Mouse (Mus musculus): ENCODE measurements around the gene Zar1l. TPM values are rescaled to one million over a fixed set of nuclear protein-coding genes. Genes with fewer than 3 reads are reported as not detected.

Zar1l gene
- polyA plus RNA-seq, 1 experiment from 2014 or later, result not detected

GRCm38 (mm10) chr5:150543184-150543583, 25.2 kb upstream of the Zar1l start:
- Histone ChIP-seq H3K4me2 (no peak overlapping the region), H3K36me3 (ENCODE audit: control insufficient read depth, insufficient read depth, low read length) (peaks cover 12% of the 10 kb centered on the region), H3K9ac (ENCODE audit: low read depth, low read length) (no peak overlapping the region), H3K4me3 (ENCODE audit: low read depth, low read length) (no peak overlapping the region), H3K27me3 (replicated peaks; ENCODE audit: control insufficient read depth, insufficient read depth, low read length) (no peaks in the 10 kb centered on the region), H3K9me3 (ENCODE audit: control insufficient read depth, low read length) (no peaks in the 10 kb centered on the region), H3K27ac (ENCODE audit: low read depth, low read length) (no peak overlapping the region), H3K4me1 (replicated peaks; ENCODE audit: control insufficient read depth, insufficient read depth, low read length) (no peaks in the 10 kb centered on the region)
- 89% methylated on average over 2 of the region's 2 CpGs for WGBS
- DNase-seq (ENCODE audit: low spot score) (no peak), ATAC-seq (replicated peaks; ENCODE audit: low FRiP score) (no peak)

- peaks cover 26% of the 10 kb centered on the region for H3K36me3 ChIP-seq (ENCODE audit: control insufficient read depth, insufficient read depth, low read length)
- 98% methylated on average over 1 of the region's 1 CpGs for WGBS
- no peak overlapping the region for H3K27ac ChIP-seq (ENCODE audit: low read depth, low read length)
- no peaks in the 10 kb centered on the region for H3K27me3 ChIP-seq (replicated peaks; ENCODE audit: control insufficient read depth, insufficient read depth, low read length)
- H3K4me1 ChIP-seq (replicated peaks; ENCODE audit: control insufficient read depth, insufficient read depth, low read length), result no peaks in the 10 kb centered on the region
- H3K4me3 ChIP-seq (ENCODE audit: low read depth, low read length), result no peak overlapping the region
- ATAC-seq (replicated peaks; ENCODE audit: low FRiP score) (no peak), DNase-seq (ENCODE audit: low spot score) (no peak)
- no peaks in the 10 kb centered on the region for H3K9me3 ChIP-seq (ENCODE audit: control insufficient read depth, low read length)
- no peak overlapping the region for H3K9ac ChIP-seq (ENCODE audit: low read depth, low read length)
- no peak overlapping the region for H3K4me2 ChIP-seq
These were observed 23.3 kb upstream of the Zar1l start for GRCm38 (mm10) chr5:150541302-150541701.

- H3K27ac ChIP-seq (ENCODE audit: low read depth, low read length), result no peak overlapping the region
- H3K27me3 ChIP-seq (replicated peaks; ENCODE audit: control insufficient read depth, insufficient read depth, low read length), result no peaks in the 10 kb centered on the region
- H3K4me2 ChIP-seq, result no peak overlapping the region
- WGBS, result 83% methylated on average over 2 of the region's 2 CpGs
- H3K4me1 ChIP-seq (replicated peaks; ENCODE audit: control insufficient read depth, insufficient read depth, low read length), result peaks cover 5% of the 10 kb centered on the region
- ATAC-seq (replicated peaks; ENCODE audit: low FRiP score) (no peak), DNase-seq (ENCODE audit: low spot score) (no peak)
- no peak overlapping the region for H3K9ac ChIP-seq (ENCODE audit: low read depth, low read length)
- no peak overlapping the region for H3K4me3 ChIP-seq (ENCODE audit: low read depth, low read length)
- no peaks in the 10 kb centered on the region for H3K9me3 ChIP-seq (ENCODE audit: control insufficient read depth, low read length)
- peaks cover 5% of the 10 kb centered on the region; the same call in 1 of the 2 replicates for H3K36me3 ChIP-seq (ENCODE audit: control insufficient read depth, insufficient read depth, low read length)
These were observed 7.3 kb upstream of the Zar1l start for GRCm38 (mm10) chr5:150525239-150525638.

GRCm38 (mm10) chr5:150522867-150523234, 4.9 kb upstream of the Zar1l start:
- peak overlapping the region; percentile 81 for H3K4me2 ChIP-seq
- peak; percentile 59 for ATAC-seq (replicated peaks; ENCODE audit: low FRiP score)

GRCm38 (mm10) chr5:150521937-150522866, 4.2 kb upstream of the Zar1l start, which contains the start of gene Brca2:
Brca2 (plus strand) TSS chr5:150522630.
- Histone ChIP-seq H3K9ac (ENCODE audit: low read depth, low read length) (peak within 1 kb of the TSS; percentile 84), H3K9me3 (ENCODE audit: control insufficient read depth, low read length) (no peaks in the 10 kb centered on the region), H3K27ac (ENCODE audit: low read depth, low read length) (peak within 1 kb of the TSS; percentile 73; the same call in 1 of the 2 replicates), H3K27me3 (replicated peaks; ENCODE audit: control insufficient read depth, insufficient read depth, low read length) (no peaks in the 10 kb centered on the region), H3K4me3 (ENCODE audit: low read depth, low read length) (peak within 1 kb of the TSS; percentile 66), H3K4me1 (replicated peaks; ENCODE audit: control insufficient read depth, insufficient read depth, low read length) (peaks cover 5% of the 10 kb centered on the region), H3K36me3 (ENCODE audit: control insufficient read depth, insufficient read depth, low read length) (no peaks in the 10 kb centered on the region), H3K4me2 (peak within 1 kb of the TSS; percentile 81)
- WGBS, result 5% methylated on average over 60 of the region's 63 CpGs
- ATAC-seq (replicated peaks; ENCODE audit: low FRiP score) (peak; percentile 90), DNase-seq (ENCODE audit: low spot score) (peak; percentile 98)

More at GRCm38 (mm10) chr5:150522867-150523234, 4.9 kb upstream of the Zar1l start:
- no peak for DNase-seq (ENCODE audit: low spot score)
- H3K27me3 ChIP-seq (replicated peaks; ENCODE audit: control insufficient read depth, insufficient read depth, low read length), result no peaks in the 10 kb centered on the region
- 8% methylated on average over 11 of the region's 11 CpGs for WGBS
- no peaks in the 10 kb centered on the region for H3K9me3 ChIP-seq (ENCODE audit: control insufficient read depth, low read length)
- H3K4me3 ChIP-seq (ENCODE audit: low read depth, low read length), result peak overlapping the region; percentile 66
- peaks cover 5% of the 10 kb centered on the region for H3K4me1 ChIP-seq (replicated peaks; ENCODE audit: control insufficient read depth, insufficient read depth, low read length)
- peak overlapping the region; percentile 73; the same call in 1 of the 2 replicates for H3K27ac ChIP-seq (ENCODE audit: low read depth, low read length)
- H3K36me3 ChIP-seq (ENCODE audit: control insufficient read depth, insufficient read depth, low read length), result no peaks in the 10 kb centered on the region
- peak overlapping the region; percentile 84 for H3K9ac ChIP-seq (ENCODE audit: low read depth, low read length)

GRCm38 (mm10) chr5:150519551-150519950, 1.6 kb upstream of the Zar1l start:
- no peak overlapping the region for H3K9ac ChIP-seq (ENCODE audit: low read depth, low read length)
- H3K4me3 ChIP-seq (ENCODE audit: low read depth, low read length), result no peak overlapping the region
- no peaks in the 10 kb centered on the region for H3K36me3 ChIP-seq (ENCODE audit: control insufficient read depth, insufficient read depth, low read length)
- ATAC-seq (replicated peaks; ENCODE audit: low FRiP score), result no peak
- DNase-seq (ENCODE audit: low spot score), result no peak
- H3K9me3 ChIP-seq (ENCODE audit: control insufficient read depth, low read length), result no peaks in the 10 kb centered on the region
- WGBS, result 83% methylated on average over 1 of the region's 1 CpGs
- H3K27me3 ChIP-seq (replicated peaks; ENCODE audit: control insufficient read depth, insufficient read depth, low read length), result no peaks in the 10 kb centered on the region
- H3K4me2 ChIP-seq, result no peak overlapping the region
- H3K27ac ChIP-seq (ENCODE audit: low read depth, low read length), result no peak overlapping the region
- peaks cover 5% of the 10 kb centered on the region for H3K4me1 ChIP-seq (replicated peaks; ENCODE audit: control insufficient read depth, insufficient read depth, low read length)

GRCm38 (mm10) chr5:150514027-150514426, 3.9 kb downstream of the Zar1l start:
- ATAC-seq (replicated peaks; ENCODE audit: low FRiP score), result no peak
- Histone ChIP-seq H3K9ac (ENCODE audit: low read depth, low read length) (no peak overlapping the region), H3K4me3 (ENCODE audit: low read depth, low read length) (no peak overlapping the region), H3K27ac (ENCODE audit: low read depth, low read length) (no peak overlapping the region), H3K36me3 (ENCODE audit: control insufficient read depth, insufficient read depth, low read length) (no peaks in the 10 kb centered on the region), H3K27me3 (replicated peaks; ENCODE audit: control insufficient read depth, insufficient read depth, low read length) (no peaks in the 10 kb centered on the region), H3K9me3 (ENCODE audit: control insufficient read depth, low read length) (no peaks in the 10 kb centered on the region; the same call in 1 of the 2 replicates), H3K4me1 (replicated peaks; ENCODE audit: control insufficient read depth, insufficient read depth, low read length) (no peaks in the 10 kb centered on the region), H3K4me2 (no peak overlapping the region)
- WGBS, result 71% methylated on average over 1 of the region's 1 CpGs
- DNase-seq (ENCODE audit: low spot score), result no peak

- Histone ChIP-seq H3K9ac (ENCODE audit: low read depth, low read length) (no peak overlapping the region), H3K9me3 (ENCODE audit: control insufficient read depth, low read length) (no peaks in the 10 kb centered on the region; the same call in 1 of the 2 replicates), H3K4me2 (no peak overlapping the region), H3K36me3 (ENCODE audit: control insufficient read depth, insufficient read depth, low read length) (no peaks in the 10 kb centered on the region), H3K27ac (ENCODE audit: low read depth, low read length) (no peak overlapping the region), H3K27me3 (replicated peaks; ENCODE audit: control insufficient read depth, insufficient read depth, low read length) (no peaks in the 10 kb centered on the region), H3K4me1 (replicated peaks; ENCODE audit: control insufficient read depth, insufficient read depth, low read length) (no peaks in the 10 kb centered on the region), H3K4me3 (ENCODE audit: low read depth, low read length) (no peak overlapping the region)
- ATAC-seq (replicated peaks; ENCODE audit: low FRiP score) (no peak), DNase-seq (ENCODE audit: low spot score) (no peak)
- WGBS, result 75% methylated on average over 4 of the region's 4 CpGs
These were observed 4.7 kb downstream of the Zar1l start for GRCm38 (mm10) chr5:150513264-150513663.
